Mouse (Mus musculus) retina, embryonic 14.5 days (tissue): ENCODE data around the gene Slc6a8.
A peak's percentile ranks its signal among the peaks of the same experiment; 100 is the strongest.

Source experiments
- DNase-seq: peaks from one replicate; pipeline ENCODE4 v3.0.0-alpha.2; 2015; ENCODE audit warnings: low spot score

Slc6a8 gene

DNA sequence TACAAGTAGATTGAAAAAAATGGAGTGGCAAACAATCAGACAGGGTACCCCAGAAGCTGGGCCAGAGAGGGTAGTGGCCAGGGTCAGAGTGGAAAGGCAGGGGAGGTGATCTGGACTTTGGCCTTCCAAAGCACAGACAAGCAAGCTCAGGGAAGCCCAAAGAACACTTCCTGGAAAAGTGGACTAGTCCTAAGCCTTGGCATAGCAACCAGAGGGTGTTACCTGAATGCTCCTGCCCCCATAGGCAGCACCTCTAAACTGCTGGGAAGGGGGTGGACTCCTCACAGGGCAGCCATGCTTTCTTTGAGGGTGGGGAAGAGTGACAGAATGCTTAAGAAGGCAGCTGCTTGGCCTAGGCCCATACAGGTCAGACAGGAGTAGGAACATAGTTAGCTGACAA is 12.0 kb downstream of the Slc6a8 start:
- DNase-seq, result no peak

DNA sequence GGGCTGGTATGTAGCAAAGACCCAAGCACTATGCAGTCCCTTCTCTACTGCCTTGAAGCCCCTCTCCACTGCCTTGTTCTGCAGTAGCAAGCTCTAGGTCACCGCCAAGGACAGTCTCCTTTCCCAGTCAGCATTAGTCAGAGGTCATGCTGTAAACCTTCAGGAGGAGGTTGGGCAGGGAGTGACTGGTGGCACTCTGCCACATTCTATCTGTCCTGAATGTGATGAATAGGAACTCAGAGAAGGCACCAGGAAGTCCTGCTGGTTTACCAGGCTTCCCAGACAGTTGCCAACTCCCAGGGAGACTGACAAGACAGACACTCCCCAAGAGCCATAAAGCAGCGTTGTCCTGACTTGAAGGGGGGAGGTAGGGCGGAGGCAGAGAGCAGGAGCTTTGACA is 12.7 kb downstream of the Slc6a8 start:
- DNase-seq, result no peak

GRCm38 (mm10) chrX:73690917-73691629 is 18.1 kb downstream of the Slc6a8 start:
- DNase-seq, result peak; percentile 67

DNA sequence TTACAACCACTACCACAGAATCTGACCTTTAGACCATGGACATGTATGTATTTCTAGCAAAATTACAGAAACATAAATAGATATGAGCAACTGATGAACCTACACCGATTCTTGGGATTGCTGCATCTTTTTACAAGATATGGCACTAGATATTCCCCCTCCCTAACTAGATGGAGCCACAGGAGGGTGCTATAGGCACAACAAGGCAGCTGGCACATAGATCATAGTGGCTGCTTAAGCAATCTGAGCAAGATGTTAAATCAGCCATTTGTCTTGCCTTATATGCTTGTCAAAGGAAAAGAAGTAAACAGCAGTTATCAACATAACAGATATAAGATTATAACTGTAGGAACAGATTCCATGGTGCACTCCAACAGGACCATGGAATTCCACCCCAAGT is 27.5 kb downstream of the Slc6a8 start:
- no peak for DNase-seq

DNA sequence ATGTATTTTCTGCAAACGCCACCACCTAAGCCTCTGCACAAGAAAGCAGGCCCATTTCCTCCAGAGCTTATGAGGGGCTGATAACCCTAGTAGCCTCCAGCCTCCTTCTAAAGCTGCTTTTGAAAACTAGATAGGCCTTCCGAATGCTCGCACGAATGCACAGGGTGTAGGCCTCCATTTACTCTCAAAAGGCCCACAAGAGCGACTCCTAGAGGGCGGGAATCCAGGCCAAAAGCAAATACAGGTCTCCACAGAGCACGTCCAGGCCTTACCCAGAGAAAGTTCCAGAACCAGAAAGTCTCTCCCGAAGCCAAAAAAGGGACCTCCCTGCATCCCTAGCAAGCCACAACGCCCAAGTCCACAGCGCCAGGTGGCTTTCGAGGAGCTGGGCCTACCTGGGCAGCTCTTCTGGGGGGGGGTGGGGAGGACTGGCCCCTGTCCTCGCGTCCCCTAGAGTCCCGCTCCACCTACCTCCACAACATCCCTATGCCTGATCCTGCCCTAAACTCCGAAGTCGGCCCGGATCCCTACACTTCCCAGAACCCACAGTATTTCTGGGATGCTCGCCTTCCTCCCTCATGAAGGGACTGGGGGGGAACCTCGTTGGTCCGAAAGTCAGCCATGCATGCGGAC is 42.6 kb downstream of the Slc6a8 start:
- peak; percentile 38 for DNase-seq

DNA sequence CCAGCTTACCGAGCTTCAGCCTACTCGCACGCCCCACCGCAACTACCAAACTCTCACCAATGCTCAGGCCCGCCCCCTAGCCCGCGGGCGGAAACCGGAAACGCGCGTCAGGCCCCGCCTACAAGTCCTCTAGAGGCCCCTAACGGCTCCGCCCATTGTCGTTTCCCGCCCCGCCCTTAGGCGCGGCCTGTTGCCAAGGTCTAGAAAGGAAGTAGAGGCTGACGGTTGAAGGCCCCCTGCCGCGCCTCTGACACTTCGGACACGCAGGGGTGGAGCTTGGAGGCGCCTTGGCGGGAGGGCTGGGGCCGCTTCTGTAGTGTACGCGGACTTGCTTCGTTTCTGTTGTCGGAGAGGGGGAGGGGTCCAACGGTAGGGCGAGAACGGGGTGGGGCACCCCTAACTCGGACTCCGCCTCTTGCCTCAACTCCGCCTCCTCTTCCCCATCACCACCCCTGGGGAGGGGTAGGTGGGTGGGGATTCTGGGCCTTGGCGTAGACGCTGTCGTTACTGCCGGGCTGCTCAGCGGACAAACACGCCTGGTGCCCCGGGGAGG is 43.2 kb downstream of the Slc6a8 start, which contains the start of the genes Bcap31 and Abcd1:
Gene Bcap31, minus strand, starts transcription at position 67 of the 553 bp plus-strand sequence.
Gene Abcd1, plus strand, starts transcription at position 489 of the 553 bp plus-strand sequence.
- peak; percentile 95 for DNase-seq

GRCm38 (mm10) chrX:73716709-73717545 is 44.0 kb downstream of the Slc6a8 start:
- peak; percentile 42 for DNase-seq

DNA sequence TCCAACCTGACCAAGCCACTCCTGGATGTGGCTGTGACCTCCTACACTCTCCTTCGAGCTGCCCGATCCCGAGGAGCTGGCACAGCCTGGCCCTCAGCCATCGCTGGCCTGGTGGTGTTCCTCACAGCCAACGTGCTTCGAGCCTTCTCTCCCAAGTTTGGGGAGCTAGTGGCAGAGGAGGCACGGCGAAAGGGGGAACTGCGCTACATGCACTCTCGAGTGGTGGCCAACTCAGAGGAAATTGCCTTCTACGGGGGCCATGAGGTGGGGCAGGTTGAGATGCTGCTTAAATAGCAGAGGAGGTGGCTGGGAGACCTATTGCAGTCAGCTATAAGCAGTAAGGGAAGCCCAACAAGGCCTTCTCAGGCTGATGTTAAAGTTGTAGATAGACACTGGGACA is 44.7 kb downstream of the Slc6a8 start:
- no peak for DNase-seq

DNA sequence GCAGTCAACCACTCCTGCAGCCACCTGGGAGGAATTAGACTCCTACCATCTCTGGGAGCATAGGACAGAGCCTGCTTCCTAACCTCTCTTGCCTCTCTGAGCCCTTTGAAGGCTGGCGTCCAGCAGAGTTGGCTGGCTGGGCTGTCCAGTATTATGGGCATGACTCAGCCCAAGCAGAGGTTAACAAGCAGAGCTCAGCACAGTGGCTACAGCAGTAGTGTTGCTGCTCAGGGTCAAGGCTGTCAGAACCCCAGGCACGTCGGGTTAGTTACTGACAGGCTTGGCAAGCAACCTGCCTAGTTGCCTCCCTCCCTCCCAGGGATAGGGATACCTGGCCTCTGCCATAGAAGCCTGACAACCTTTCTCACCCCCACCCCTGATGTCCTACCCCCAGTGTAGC is 45.3 kb downstream of the Slc6a8 start:
- no peak for DNase-seq

DNA sequence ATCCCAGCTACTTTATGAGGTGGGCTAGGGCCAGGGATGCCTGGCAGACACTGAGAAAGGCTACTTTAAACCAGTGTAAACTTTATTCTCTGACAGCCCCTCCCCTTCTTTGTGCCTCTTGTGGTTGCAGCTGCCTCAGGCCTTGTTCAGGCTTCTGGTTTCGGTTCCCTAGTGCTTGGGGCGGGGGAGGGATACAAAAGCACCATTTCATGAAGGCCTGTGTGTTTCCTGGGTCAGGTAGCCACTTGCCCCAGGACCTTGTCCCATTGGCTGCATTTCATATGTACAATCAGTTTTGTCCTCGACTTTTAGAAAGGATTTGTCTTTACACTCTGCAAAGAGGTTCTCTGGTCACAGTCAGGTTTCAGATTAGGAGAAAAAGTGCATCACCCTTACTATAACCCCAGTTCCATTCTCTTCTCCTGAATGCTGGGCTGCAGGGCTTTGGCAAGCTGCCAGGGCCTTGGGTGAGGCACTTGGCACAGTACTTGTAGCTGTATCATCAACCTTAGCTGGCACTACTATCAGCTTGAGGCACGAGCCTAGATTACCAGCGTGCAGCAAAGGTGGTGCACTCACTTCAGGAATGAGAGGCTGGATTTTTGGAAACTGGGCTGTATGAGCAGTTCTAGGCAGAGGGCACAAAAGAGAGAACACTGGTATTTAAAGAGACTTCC is 45.9 kb downstream of the Slc6a8 start:
- no peak for DNase-seq

- no peak for DNase-seq
Observed at GRCm38 (mm10) chrX:73730908-73731307, 58.0 kb downstream of the Slc6a8 start.
